Mouse (Mus musculus) adrenal gland, adult 8-10 months (tissue): Measurements from ENCODE around the gene Neurl1b. TPM values are rescaled to one million over a fixed set of nuclear protein-coding genes. Genes with fewer than 3 reads are reported as not detected.

Source experiments
- DNase-seq: peaks from one replicate; pipeline ENCODE4 v3.0.0; 2022
- total RNA-seq, 4 experiments: library from RNA; stranded (reverse); gene quantifications; 2 replicates each; pipeline ENCODE4 v1.2.4; 2022

Neurl1b gene
- total RNA-seq, 4 experiments from 2014 or later: 36.0 to 59.9 (median 52.3) TPM

- no peak for DNase-seq
These were observed 17.3 kb upstream of the Neurl1b start for GRCm38 (mm10) chr17:26397339-26397738.

GRCm38 (mm10) chr17:26405340-26406100, 9.1 kb upstream of the Neurl1b start:
- DNase-seq: no peak

GRCm38 (mm10) chr17:26412967-26413366, 1.7 kb upstream of the Neurl1b start:
- no peak for DNase-seq

DNA sequence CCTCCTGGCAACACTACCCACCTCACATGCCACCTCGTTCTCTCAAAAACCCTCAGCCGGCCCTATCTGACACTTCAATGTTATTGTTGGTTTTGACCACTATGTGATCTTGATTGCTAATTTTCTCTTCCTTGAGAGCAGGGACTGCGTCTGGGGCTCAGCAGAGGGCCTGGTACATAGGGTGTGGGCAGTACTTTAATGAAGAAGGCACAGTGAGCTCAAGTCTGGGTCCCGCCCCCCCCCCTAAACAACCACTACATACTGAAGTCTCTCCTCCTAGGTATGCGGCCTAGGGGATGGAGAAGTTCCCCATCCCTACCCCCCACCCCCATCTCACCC, 476 bp upstream of the Neurl1b start:
- DNase-seq: no peak

GRCm38 (mm10) chr17:26415355-26415865, 781 bp downstream of the Neurl1b start:
- DNase-seq: no peak

- no peak for DNase-seq
These were observed 1.5 kb downstream of the Neurl1b start for GRCm38 (mm10) chr17:26416141-26416540.

DNA sequence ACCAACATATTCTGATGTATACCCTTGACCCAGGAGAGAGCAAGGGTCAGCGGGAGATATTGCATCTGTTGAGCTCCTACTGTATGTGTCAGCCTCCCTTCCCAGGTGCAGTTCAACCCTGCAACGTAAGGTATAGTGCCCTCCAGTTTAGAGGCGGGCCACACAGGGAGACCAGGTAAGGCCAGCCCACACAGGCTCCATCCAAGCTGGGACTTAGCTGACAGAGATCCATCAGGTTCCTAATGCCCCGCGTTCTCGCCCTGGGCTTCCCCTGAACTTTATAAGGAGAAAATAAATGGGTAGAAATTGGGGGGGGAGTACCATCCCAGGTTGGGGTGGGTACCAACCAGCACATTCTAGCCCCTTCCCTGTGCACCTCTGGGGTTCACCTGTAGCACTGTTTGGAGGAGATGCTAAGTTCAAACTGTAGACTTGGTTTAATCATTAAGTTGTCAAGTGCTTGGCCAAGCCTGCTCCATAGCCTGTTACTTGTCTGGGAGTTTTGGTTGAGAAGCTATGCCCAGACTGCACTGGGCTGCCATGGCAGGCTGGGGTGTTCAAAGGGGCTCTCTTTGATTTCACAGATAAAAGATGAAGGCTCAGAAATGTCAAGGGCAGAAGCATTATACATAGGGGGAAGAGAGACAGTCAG, 3.3 kb downstream of the Neurl1b start:
- no peak for DNase-seq

GRCm38 (mm10) chr17:26420491-26421247, 6.0 kb downstream of the Neurl1b start:
- DNase-seq: no peak

- no peak for DNase-seq
These were observed 6.9 kb downstream of the Neurl1b start for GRCm38 (mm10) chr17:26421561-26421960.

GRCm38 (mm10) chr17:26422390-26422789, 7.8 kb downstream of the Neurl1b start:
- peak; percentile 75 for DNase-seq

DNA sequence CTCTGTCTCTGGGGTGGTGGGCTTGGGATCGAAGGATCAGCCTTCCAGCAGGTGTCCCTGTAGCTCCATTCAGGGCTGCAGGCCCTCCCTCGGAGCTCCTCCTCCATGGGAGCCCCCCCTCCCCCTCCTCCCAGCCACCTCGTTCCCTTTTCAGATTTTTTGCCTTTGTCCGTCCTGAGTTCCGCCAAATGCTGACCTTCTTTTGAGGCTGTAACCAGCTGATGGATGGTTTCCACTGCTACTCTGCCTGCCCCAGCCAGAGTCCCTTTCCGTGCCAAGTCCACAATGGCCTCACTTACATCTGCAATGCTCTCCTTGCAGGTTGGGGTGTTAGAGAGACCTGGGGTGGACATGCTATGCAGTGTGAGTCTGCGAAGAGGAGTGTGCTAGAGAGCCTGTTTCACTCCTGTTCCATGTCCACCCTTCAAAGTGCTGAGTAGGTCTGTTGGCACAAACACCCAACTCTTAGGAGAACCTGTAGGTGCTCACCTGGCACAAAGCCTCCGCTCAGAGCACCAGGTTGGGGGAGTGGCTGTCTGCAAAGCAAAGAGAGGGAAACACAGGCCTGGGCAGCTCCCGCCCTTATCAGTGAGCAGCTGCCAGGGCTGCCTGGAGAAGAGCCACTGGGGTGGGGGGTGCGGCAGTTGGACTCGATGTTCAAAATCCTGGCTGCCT, 9.5 kb downstream of the Neurl1b start:
- peak; percentile 56 for DNase-seq

DNA sequence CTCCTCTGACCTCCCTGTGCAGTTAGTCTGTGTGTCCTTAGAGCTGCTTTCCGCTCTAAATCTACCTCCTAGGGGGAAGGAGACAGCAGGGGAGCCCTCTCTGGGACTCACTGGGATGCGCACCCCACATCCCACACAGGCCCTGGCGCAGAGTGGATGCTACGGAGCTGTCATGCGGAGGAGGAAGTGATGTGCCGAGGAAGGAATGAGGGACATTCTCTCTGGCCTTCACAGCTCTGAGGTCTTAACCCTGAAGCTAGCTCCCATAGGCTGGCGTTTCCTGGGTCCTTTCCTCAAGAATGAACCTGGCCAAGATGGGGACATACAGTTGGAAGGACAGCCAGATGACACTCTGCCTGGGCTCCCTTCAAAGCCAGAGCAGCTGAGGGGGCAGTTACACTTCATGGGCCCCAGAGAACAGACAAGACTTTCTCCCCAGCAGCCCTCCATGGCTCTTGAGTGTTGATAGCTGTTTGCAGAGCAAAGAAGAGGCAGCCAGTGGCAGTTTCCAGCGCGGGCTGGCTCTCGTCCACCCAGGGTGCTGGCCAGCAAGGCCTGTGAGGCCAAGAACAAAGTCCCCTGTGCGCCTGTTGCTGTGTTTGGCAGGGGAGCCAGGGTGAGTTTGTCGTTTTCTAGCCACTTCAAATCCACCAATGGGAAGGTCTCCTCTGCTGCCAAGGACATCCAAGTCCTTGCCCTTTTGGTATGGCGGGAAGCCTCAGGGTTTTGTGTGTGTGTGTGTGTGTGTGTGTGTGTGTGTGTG, 10.5 kb downstream of the Neurl1b start:
- peak; percentile 81 for DNase-seq

DNA sequence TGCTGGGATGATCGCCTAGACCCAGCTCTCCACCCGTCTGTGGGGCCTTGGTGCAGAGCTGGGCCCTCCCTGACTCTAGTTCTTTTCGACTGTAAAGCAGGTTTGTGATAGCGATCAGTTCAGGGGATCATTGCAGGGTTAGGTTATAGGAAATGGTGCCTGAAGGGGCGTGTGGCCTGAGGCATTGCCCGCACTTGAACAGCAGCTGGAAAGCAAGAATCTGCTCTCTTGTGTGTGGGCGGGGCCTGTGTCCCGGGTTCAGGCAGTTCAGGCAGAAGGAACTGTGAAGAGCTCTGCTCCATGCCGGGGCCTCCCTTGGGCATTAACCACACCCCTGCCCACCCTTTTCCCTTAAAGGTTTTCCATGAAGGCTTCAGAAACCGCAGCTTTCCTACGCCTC, 18.7 kb downstream of the Neurl1b start:
- DNase-seq: no peak

DNA sequence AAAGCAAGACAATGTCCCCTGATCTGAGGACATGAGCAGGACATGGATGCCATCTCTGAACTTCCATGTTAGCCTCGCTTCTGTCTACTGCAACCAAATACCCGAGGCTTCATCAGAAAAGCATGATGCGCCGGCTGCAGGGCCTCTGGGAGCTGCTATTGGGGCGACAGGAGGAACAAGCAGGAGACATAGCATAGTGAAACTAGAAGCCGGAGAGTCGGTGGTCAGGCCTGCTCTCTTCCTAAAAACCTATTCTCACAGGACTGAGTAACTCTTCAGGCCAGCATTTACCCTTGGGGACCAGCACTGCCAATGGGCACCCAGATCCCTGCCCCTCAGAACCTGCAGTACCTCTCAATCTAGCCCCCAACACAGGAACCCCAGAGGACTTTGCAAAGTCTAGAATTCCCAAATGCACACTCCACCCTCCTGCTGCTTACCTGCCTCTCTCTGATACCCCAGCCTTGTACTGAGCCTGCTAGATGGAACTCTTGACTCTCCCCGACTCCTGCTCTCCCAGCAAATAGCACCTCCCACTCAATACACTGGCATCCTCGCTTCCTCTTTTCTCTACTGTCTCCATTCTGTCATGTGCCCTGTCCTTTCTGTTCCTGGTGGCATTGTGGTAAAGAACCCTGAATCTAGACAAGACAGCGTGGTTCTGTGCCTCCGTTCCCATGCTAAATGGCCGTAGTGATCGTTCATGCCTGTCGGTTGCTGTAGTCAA, 22.6 kb downstream of the Neurl1b start:
- DNase-seq: no peak

- DNase-seq: no peak
These were observed 24.4 kb downstream of the Neurl1b start for GRCm38 (mm10) chr17:26439001-26439400.

GRCm38 (mm10) chr17:26441024-26441423, 26.4 kb downstream of the Neurl1b start:
- DNase-seq: peak; percentile 47

DNA sequence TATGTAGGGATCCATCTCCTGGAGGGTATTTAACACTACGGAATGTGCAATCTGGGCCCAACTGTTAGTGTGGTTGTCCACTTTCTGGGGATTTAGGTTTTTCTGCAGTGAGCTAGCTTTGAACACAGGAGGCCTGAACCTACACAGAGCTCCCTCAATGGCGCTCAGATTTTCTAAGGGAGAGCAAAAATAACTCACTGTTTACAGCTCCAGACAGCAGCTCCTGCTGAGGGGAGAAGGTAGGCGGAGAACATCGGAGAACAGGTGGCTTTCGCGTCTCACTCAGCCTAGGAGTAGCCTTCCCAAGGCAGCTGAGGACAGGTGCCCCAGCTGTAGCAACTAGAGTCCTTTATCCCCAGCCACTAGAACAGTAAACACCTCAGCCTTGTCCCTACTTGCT, 27.6 kb downstream of the Neurl1b start:
- DNase-seq: no peak

GRCm38 (mm10) chr17:26443865-26444264, 29.2 kb downstream of the Neurl1b start:
- no peak for DNase-seq

GRCm38 (mm10) chr17:26449472-26449871, 34.8 kb downstream of the Neurl1b start:
- no peak for DNase-seq

DNA sequence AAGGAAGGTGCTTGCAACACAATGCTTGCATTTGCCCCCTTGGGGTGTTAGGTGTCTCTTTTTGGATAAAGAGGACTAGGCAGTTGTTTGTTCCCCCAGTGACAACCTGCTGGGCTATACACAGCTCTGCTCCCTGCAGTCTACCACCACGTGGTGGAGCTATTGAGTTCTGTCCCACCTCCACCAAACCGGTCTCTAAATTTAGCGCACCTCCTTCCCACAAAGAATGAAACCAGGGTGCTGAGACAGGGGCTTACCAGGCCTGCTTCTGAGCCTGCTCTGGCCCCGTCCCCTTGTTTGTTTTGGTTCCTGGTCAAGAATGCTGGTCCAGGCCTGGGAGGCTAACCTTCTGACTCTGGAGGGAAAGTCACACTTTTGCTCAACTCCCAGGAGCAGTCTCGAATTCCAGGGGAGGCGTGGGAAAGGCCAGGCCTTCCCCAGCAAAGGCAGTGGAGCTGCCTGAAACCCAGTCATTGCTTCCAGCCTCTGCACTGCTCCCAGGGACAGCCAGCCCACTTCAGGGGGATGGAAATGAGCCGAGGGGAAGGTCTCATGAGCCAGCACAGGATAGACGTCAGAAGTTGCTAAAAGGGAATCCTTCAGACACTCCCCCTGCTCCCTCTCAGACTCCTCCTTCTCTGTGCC, 37.1 kb downstream of the Neurl1b start:
- no peak for DNase-seq
